Mouse (Mus musculus): ENCODE results near the gene Hoxb9. TPM values are rescaled to one million over a fixed set of nuclear protein-coding genes. Genes with fewer than 3 reads are reported as not detected.

Hoxb9 gene
- polyA plus RNA-seq, 2 experiments: 0.01 TPM; not detected in 1

DNA sequence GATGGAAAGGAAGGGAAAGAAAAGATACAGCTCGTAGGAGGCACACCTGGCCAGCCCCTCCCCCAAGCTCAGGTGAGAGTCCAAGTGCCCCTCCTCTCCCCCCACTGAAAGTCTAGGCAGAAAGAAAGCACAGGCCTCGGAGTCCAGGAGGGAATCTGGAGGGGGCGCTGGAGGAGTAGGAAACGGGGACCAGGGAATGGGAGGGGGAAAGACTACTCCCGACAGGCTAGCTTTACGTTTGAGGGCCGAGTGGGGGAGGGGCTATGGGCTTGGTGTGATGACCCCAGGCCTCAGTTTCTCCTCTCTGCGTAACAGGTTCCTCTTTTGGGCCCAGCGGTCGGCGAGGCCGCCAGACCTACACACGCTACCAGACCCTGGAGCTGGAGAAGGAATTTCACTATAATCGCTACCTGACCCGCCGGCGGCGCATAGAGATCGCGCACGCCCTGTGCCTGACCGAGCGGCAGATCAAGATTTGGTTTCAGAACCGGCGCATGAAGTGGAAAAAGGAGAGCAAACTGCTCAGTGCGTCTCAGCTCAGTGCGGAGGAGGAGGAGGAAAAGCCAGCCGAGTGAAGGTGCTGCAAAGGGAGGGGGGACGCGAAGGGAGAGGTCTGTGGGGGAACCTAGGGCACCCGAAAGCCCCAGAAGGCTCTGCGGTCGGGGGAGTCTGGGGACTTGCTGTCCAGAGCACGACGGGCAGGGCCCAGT is 29.3 kb downstream of the Hoxb9 start:
- Histone ChIP-seq H3K4me2 (ENCODE audit: low read depth) (no peak overlapping the region), H3K27me3 (ENCODE audit: control insufficient read depth, insufficient read depth, low read length) (peaks cover 100% of the 10 kb centered on the region), H3K4me1 (replicated peaks; ENCODE audit: control insufficient read depth in 2 of 2, insufficient read depth in 2 of 2, low read length in 1 of 2) (no peaks in the 10 kb centered on the region), H3K36me3 (replicated peaks; ENCODE audit: control insufficient read depth, insufficient read depth, low read depth) (no peaks in the 10 kb centered on the region), H3K9ac (replicated peaks) (no peak overlapping the region), H3K4me3 (ENCODE audit: insufficient read depth in 1 of 2, low read depth in 2 of 2, low read length in 2 of 2) (no peak overlapping the region), H3K9me3 (ENCODE audit: control insufficient read depth, low read length) (no peaks in the 10 kb centered on the region), H3K27ac (no peak overlapping the region)
- ATAC-seq (ENCODE audit: insufficient read depth) (no peak), DNase-seq (ENCODE audit: low read depth in 3 of 3, low spot score in 3 of 3) (no peak)
- WGBS (ENCODE audit: insufficient replicate concordance): 3% methylated on average over 35 of the region's 35 CpGs
- TF ChIP-seq CTCF (IDR thresholded peaks at IDR 0.05; ENCODE audit: low read depth): no peak
- TF ChIP-seq EP300 (IDR thresholded peaks at IDR 0.05; ENCODE audit: low read depth): no peak

DNA sequence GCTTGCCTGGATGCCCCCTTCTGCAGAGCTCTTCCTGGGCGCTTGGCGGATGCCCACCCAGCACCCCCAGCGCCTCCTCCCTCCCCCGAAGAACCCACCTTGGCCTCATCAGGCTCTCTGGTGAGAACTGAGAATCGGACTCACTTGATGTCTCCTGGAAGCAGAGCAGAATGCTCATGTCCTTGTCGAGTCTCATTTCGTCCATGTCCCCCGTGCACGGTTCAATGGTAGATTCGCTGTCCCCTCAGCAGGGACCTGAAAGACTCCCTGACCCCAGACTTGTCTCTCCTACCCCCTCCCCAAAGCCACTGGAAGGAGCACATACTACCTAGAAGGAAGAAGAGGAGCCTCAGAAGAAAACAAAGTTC is 29.8 kb downstream of the Hoxb9 start:
- no peaks in the 10 kb centered on the region for H3K36me3 ChIP-seq (replicated peaks; ENCODE audit: control insufficient read depth, insufficient read depth, low read depth)
- WGBS (ENCODE audit: insufficient replicate concordance): 27% methylated on average over 9 of the region's 10 CpGs
- ATAC-seq (ENCODE audit: insufficient read depth): no peak
- no peak overlapping the region for H3K9ac ChIP-seq (replicated peaks)
- no peak overlapping the region for H3K27ac ChIP-seq
- no peak overlapping the region for H3K4me2 ChIP-seq (ENCODE audit: low read depth)
- no peak for DNase-seq (ENCODE audit: low read depth in 3 of 3, low spot score in 3 of 3)
- no peak overlapping the region for H3K4me3 ChIP-seq (ENCODE audit: insufficient read depth in 1 of 2, low read depth in 2 of 2, low read length in 2 of 2)
- no peaks in the 10 kb centered on the region for H3K9me3 ChIP-seq (ENCODE audit: control insufficient read depth, low read length)
- H3K27me3 ChIP-seq (ENCODE audit: control insufficient read depth, insufficient read depth, low read length): peaks cover 100% of the 10 kb centered on the region
- H3K4me1 ChIP-seq (replicated peaks; ENCODE audit: control insufficient read depth in 2 of 2, insufficient read depth in 2 of 2, low read length in 1 of 2): no peaks in the 10 kb centered on the region
- no peak for TF ChIP-seq CTCF (IDR thresholded peaks at IDR 0.05; ENCODE audit: low read depth)
- no peak for TF ChIP-seq EP300 (IDR thresholded peaks at IDR 0.05; ENCODE audit: low read depth)

DNA sequence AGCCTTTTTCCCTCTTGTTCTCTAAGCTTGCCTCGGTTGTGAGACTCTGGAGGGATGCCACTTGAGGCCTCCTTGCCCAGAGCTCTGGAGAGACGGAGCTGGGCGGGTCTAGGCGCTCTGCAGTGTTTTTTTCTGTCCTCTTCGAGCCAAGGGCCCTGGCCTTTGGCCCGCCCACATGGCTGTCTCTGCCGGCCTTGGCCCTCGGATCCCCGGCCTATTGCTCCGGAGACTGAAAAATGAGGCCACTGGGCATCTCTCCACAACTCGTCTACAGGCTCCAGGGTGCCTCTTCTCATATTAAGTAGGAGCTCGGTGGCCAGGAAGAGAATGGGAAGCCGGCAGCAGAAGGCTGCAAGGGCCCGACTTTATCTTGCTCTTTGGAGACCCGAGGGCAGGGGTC is 30.6 kb downstream of the Hoxb9 start:
- DNase-seq (ENCODE audit: low read depth in 3 of 3, low spot score in 3 of 3): no peak
- H3K27me3 ChIP-seq (ENCODE audit: control insufficient read depth, insufficient read depth, low read length): peaks cover 100% of the 10 kb centered on the region
- 10% methylated on average over 15 of the region's 15 CpGs for WGBS (ENCODE audit: insufficient replicate concordance)
- H3K36me3 ChIP-seq (replicated peaks; ENCODE audit: control insufficient read depth, insufficient read depth, low read depth): no peaks in the 10 kb centered on the region
- no peak overlapping the region for H3K4me3 ChIP-seq (ENCODE audit: insufficient read depth in 1 of 2, low read depth in 2 of 2, low read length in 2 of 2)
- H3K4me2 ChIP-seq (ENCODE audit: low read depth): no peak overlapping the region
- H3K9ac ChIP-seq (replicated peaks): no peak overlapping the region
- no peak for TF ChIP-seq EP300 (IDR thresholded peaks at IDR 0.05; ENCODE audit: low read depth)
- TF ChIP-seq CTCF (IDR thresholded peaks at IDR 0.05; ENCODE audit: low read depth): no peak
- H3K4me1 ChIP-seq (replicated peaks; ENCODE audit: control insufficient read depth in 2 of 2, insufficient read depth in 2 of 2, low read length in 1 of 2): no peaks in the 10 kb centered on the region
- H3K9me3 ChIP-seq (ENCODE audit: control insufficient read depth, low read length): no peaks in the 10 kb centered on the region
- no peak for ATAC-seq (ENCODE audit: insufficient read depth)
- no peak overlapping the region for H3K27ac ChIP-seq

DNA sequence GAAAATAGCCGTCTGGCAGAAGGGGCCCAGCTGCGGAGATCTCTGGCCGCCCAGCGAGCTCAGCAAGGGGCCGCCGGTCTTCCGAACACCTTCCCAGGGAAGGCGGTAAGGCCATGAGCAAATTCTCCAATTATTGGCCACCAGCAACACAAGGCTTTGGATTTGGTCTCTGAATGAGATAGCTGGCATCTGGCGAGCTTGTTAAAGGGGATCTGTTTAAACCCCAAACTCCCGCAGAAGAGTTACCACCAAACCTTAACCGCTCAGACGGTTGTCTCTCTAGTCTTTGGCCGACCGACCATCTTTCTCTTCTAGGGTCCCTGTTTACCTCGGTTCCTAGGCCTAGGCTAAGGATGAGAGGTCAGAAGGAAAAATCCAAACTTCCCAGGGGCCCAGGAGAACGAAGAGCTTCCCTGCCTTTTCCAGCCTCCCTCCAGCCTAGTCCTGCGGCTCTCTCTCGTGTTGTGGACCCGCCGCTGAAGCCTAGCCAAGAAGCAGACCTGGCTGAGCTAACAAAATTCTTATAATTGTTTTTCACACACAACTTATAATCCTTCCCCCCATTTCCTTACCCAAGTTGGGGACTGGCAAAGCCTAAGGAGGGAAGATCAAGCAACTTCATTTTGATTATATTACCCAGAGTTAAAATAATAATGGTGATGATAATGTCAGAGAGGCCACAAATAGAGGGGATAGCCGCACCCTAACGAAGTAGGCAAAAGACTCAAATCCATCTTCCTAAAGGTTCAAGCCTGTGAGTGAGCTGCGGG is 31.3 kb downstream of the Hoxb9 start:
- H3K9me3 ChIP-seq (ENCODE audit: control insufficient read depth, low read length): no peaks in the 10 kb centered on the region
- H3K27me3 ChIP-seq (ENCODE audit: control insufficient read depth, insufficient read depth, low read length): peaks cover 100% of the 10 kb centered on the region
- no peaks in the 10 kb centered on the region for H3K36me3 ChIP-seq (replicated peaks; ENCODE audit: control insufficient read depth, insufficient read depth, low read depth)
- TF ChIP-seq EP300 (IDR thresholded peaks at IDR 0.05; ENCODE audit: low read depth): no peak
- TF ChIP-seq CTCF (IDR thresholded peaks at IDR 0.05; ENCODE audit: low read depth): no peak
- no peak overlapping the region for H3K27ac ChIP-seq
- no peak overlapping the region for H3K4me2 ChIP-seq (ENCODE audit: low read depth)
- no peak for DNase-seq (ENCODE audit: low read depth in 3 of 3, low spot score in 3 of 3)
- H3K9ac ChIP-seq (replicated peaks): no peak overlapping the region
- no peak overlapping the region for H3K4me3 ChIP-seq (ENCODE audit: insufficient read depth in 1 of 2, low read depth in 2 of 2, low read length in 2 of 2)
- H3K4me1 ChIP-seq (replicated peaks; ENCODE audit: control insufficient read depth in 2 of 2, insufficient read depth in 2 of 2, low read length in 1 of 2): no peaks in the 10 kb centered on the region
- ATAC-seq (ENCODE audit: insufficient read depth): no peak
- 21% methylated on average over 23 of the region's 23 CpGs for WGBS (ENCODE audit: insufficient replicate concordance)

Measured in liver, embryonic 14.5 days (tissue).